Mouse (Mus musculus) thymus, adult 2 months (tissue): ENCODE results near the gene Sfn. TPM values are rescaled to one million over a fixed set of nuclear protein-coding genes. Genes with fewer than 3 reads are reported as not detected.

Experiments used
- DNase-seq: peaks from one replicate; pipeline ENCODE4 v3.0.0; 2021
- H3K27ac ChIP-seq: fragments of 200-500 bp; 2 replicates; pipeline ENCODE4 v1.5.1; 2012; ENCODE audit warnings: low read length, control low read depth; ENCODE audit not compliant: control insufficient read depth, insufficient read depth
- H3K27me3 ChIP-seq: fragments of 200-500 bp; 2 replicates; pipeline ENCODE4 v1.6.1; 2012; ENCODE audit warnings: mild to moderate bottlenecking, low read length, moderate library complexity, mixed read lengths; ENCODE audit not compliant: control insufficient read depth, insufficient read depth
- H3K36me3 ChIP-seq: fragments of 200-500 bp; 2 replicates; pipeline ENCODE4 v1.6.1; 2012; ENCODE audit warnings: mild to moderate bottlenecking, low read length, moderate library complexity; ENCODE audit not compliant: control insufficient read depth, insufficient read depth
- H3K4me1 ChIP-seq: fragments of 200-500 bp; replicated peaks from 2 replicates; pipeline ENCODE4 v1.6.1; 2012; ENCODE audit warnings: low read length; ENCODE audit not compliant: control insufficient read depth, insufficient read depth
- H3K4me3 ChIP-seq: fragments of 200-500 bp; 2 replicates; pipeline ENCODE4 v1.5.1; 2012; ENCODE audit warnings: mild to moderate bottlenecking, low read length, control low read depth, moderate library complexity; ENCODE audit not compliant: control insufficient read depth, insufficient read depth
- CTCF ChIP-seq: fragments of 200-500 bp; IDR thresholded peaks from 2 replicates; pipeline ENCODE4 v1.5.1; 2012; ENCODE audit warnings: mild to moderate bottlenecking, control low read depth, low read length, moderate library complexity, borderline replicate concordance; ENCODE audit not compliant: control insufficient read depth, poor library complexity, insufficient read depth; ENCODE audit errors: extremely low read depth
- POLR2A ChIP-seq: fragments of 200-500 bp; IDR thresholded peaks from 2 replicates; pipeline ENCODE4 v1.6.1; 2012; ENCODE audit warnings: mild to moderate bottlenecking, low read length, control low read depth, moderate library complexity; ENCODE audit not compliant: control insufficient read depth, poor library complexity, insufficient read depth; ENCODE audit errors: extremely low read depth
- WGBS: fragments of 180-500 bp; shearing (Covaris S2); methylation state at CpG from one replicate; pipeline ENCODE4 v1.1.7; 2018; 5-methylcytosine and 5-hydroxymethylcytosine counted together
- polyA plus RNA-seq: library from polyadenylated mRNA; depleted of rRNA; stranded (reverse); fragments of >200 nt; gene quantifications from 2 replicates; pipeline ENCODE4 v1.2.3, GENCODE M21; 2012

Gene Sfn
- polyA plus RNA-seq, 1 experiment, result 65.9 TPM

GRCm38 (mm10) chr4:133583690-133584058 lies 18.3 kb downstream of the Sfn start:
- Histone ChIP-seq H3K4me1 (peaks cover 9% of the 10 kb centered on the region), H3K4me3 (peak overlapping the region; percentile 94), H3K27me3 (no peaks in the 10 kb centered on the region), H3K27ac (peak overlapping the region; percentile 72; the same call in 1 of the 2 replicates), H3K36me3 (peaks cover 3% of the 10 kb centered on the region; the same call in 1 of the 2 replicates)
- 67% methylated on average over 6 of the region's 6 CpGs for WGBS
- TF ChIP-seq CTCF (no peak), POLR2A (no peak)
- no peak for DNase-seq

DNA sequence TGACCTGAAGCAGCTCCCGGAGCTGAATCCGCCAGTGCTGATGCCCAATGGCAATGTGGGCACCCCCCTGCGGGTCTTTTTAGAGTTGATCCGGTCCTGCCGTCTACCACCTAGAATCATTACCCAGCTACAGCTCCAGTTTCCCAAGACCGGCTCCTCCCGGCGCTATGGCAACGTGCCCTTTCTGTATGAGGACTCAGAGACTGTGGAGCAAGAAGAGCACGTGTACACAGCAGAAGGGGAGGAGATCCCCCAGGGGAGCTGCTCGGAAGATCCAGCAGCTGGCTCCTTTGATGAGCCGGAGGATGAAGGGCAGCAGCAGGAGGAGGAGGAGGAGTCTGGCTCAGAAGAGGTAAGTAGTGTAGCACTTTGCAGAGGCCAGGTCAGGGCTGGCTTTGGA lies 24.0 kb downstream of the Sfn start:
- no peaks in the 10 kb centered on the region; the same call in 1 of the 2 replicates for H3K36me3 ChIP-seq
- H3K4me1 ChIP-seq, result peaks cover 12% of the 10 kb centered on the region
- TF ChIP-seq CTCF (no peak), POLR2A (no peak)
- no peak for DNase-seq
- WGBS, result 94% methylated on average over 12 of the region's 12 CpGs
- no peak overlapping the region for H3K4me3 ChIP-seq
- no peaks in the 10 kb centered on the region for H3K27me3 ChIP-seq
- H3K27ac ChIP-seq, result no peak overlapping the region

GRCm38 (mm10) chr4:133574843-133575202 lies 27.1 kb downstream of the Sfn start:
- TF ChIP-seq POLR2A (no peak), CTCF (no peak)

DNA sequence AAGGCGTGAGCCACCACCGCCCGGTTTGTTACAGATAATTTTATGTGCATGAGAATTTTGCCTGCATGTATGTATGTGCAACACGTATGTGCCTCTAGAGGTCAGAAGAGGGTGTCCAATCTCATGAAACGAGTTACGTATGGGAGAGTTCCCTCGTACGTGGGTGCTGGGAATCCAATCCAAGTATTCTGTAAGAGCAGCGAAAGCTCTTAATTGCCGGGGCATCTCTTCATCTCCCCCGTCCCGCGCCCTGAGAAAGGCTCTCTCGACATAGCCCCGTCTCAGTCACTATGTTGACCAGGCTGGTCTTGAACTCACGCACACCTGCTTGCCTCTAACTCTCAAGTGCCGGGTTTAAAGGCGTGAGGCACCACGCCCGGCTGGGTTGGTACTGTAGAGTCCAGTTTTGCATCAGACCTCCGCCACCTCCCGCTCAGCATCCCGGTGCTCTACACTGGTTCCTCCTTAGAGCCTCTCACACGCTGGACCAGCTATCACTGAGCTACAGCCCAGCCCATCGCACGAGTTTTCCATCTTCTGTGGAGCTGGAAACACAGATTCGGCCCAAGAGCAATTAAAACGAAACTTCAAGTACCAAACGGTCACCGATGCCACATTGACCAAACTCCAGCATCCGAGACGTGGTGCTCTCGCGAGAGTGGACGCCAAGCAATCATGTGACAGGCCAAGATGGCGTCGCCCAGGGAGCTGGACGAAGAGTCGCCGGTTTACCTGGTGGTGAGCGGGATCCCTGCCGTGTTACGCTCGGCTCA lies 27.7 kb downstream of the Sfn start, which contains the start of gene Gpatch3:
Gpatch3 (plus strand) TSS at position 676 of the 773 bp plus-strand sequence.
- Histone ChIP-seq H3K36me3 (no peaks in the 10 kb centered on the region), H3K27me3 (no peaks in the 10 kb centered on the region), H3K4me3 (peak within 1 kb of the TSS; percentile 54), H3K4me1 (peaks cover 12% of the 10 kb centered on the region), H3K27ac (no peak within 1 kb of the TSS)
- peak; percentile 81 for DNase-seq
- WGBS, result 5% methylated on average over 44 of the region's 44 CpGs
- TF ChIP-seq POLR2A (0 out of 2 replicates have a peak, but pooled peaks have one; percentile 36), CTCF (peak; percentile 34; the same call in 1 of the 2 replicates)

More at GRCm38 (mm10) chr4:133574843-133575202, 27.1 kb downstream of the Sfn start:
- DNase-seq, result no peak
- H3K4me1 ChIP-seq, result peaks cover 12% of the 10 kb centered on the region
- WGBS, result 2% methylated on average over 41 of the region's 41 CpGs
- H3K36me3 ChIP-seq, result no peaks in the 10 kb centered on the region
- no peak overlapping the region for H3K27ac ChIP-seq
- peak overlapping the region; percentile 54 for H3K4me3 ChIP-seq
- no peaks in the 10 kb centered on the region for H3K27me3 ChIP-seq

DNA sequence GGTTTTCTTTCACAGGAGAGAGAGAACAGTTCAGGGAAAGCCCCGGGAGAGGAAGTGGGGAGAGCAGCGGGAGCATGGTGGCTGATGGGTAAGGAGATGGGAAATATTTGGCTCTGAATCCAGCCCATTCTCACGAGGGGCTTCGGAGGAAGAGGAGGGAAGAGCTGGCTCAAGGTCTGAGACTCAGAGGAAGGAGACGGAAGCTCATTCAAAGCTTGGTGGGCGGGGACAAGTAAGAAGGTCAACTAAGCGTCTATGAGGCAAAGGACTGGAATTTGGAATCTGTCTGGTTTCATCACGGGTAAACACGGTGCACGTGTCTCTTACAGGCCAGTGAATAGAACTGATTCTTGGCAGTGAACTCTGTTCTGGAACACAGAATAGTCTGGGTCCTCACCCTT lies 31.9 kb downstream of the Sfn start:
- TF ChIP-seq POLR2A, result no peak
- TF ChIP-seq CTCF, result no peak
- H3K27me3 ChIP-seq, result no peaks in the 10 kb centered on the region
- no peak overlapping the region for H3K4me3 ChIP-seq
- no peaks in the 10 kb centered on the region for H3K36me3 ChIP-seq
- H3K4me1 ChIP-seq, result peaks cover 8% of the 10 kb centered on the region
- no peak overlapping the region for H3K27ac ChIP-seq
- WGBS, result 59% methylated on average over 10 of the region's 10 CpGs
- no peak for DNase-seq

- peaks cover 6% of the 10 kb centered on the region for H3K4me1 ChIP-seq
- TF ChIP-seq CTCF, result no peak
- TF ChIP-seq POLR2A, result no peak
- no peaks in the 10 kb centered on the region for H3K36me3 ChIP-seq
- H3K27ac ChIP-seq, result no peak overlapping the region
- DNase-seq, result no peak
- 89% methylated on average over 10 of the region's 10 CpGs for WGBS
- no peak overlapping the region for H3K4me3 ChIP-seq
- no peaks in the 10 kb centered on the region for H3K27me3 ChIP-seq
These were observed 32.5 kb downstream of the Sfn start for GRCm38 (mm10) chr4:133569291-133570065.
